Mouse (Mus musculus) bone marrow, adult 2 months (tissue): ENCODE results near the gene Olfr805. TPM values are rescaled to one million over a fixed set of nuclear protein-coding genes. Genes with fewer than 3 reads are reported as not detected.

Experiments used
- H3K27ac ChIP-seq: fragments of 200-500 bp; 2 replicates; pipeline ENCODE4 v1.5.1; 2012; ENCODE audit warnings: low read depth, mild to moderate bottlenecking, control low read depth, inconsistent platforms, low read length; ENCODE audit not compliant: control insufficient read depth, poor library complexity, insufficient read depth
- H3K4me1 ChIP-seq: fragments of 200-500 bp; 2 replicates; pipeline ENCODE4 v1.6.1; 2011; ENCODE audit warnings: low read length; ENCODE audit not compliant: control insufficient read depth, insufficient read depth
- H3K4me3 ChIP-seq: fragments of 200-500 bp; replicated peaks from 2 replicates; pipeline ENCODE3; 2011; ENCODE audit warnings: mild to moderate bottlenecking, low read depth, low read length, control low read depth; ENCODE audit not compliant: control insufficient read depth
- CTCF ChIP-seq: fragments of 200-500 bp; IDR thresholded peaks from 2 replicates; pipeline ENCODE4 v1.5.1; 2011; ENCODE audit warnings: low read length, control low read depth; ENCODE audit not compliant: control insufficient read depth, insufficient read depth
- POLR2A ChIP-seq: fragments of 200-500 bp; IDR thresholded peaks from 2 replicates; pipeline ENCODE4 v1.6.1; 2011; ENCODE audit warnings: low read depth, mild to moderate bottlenecking, control low read depth, low read length, borderline replicate concordance; ENCODE audit not compliant: control insufficient read depth
- WGBS: fragments of 180-500 bp; shearing (Covaris S2); methylation state at CpG from one replicate; pipeline ENCODE4 v1.1.7; 2018; 5-methylcytosine and 5-hydroxymethylcytosine counted together
- polyA plus RNA-seq: library from polyadenylated mRNA; stranded (reverse); fragments of >200 nt; gene quantifications from 2 replicates; pipeline ENCODE4 v1.2.4, GENCODE M21; 2011; ENCODE audit warnings: low replicate concordance; ENCODE audit not compliant: missing spikeins, insufficient read depth, insufficient read length

Gene Olfr805
- polyA plus RNA-seq, 1 experiment, result not detected

GRCm38 (mm10) chr10:129673765-129674164 lies 55.4 kb downstream of the Olfr805 start, which contains the start of gene Olfr801:
Olfr801 (minus strand) TSS chr10:129673865.
- 67% methylated on average over 1 of the region's 1 CpGs for WGBS
- H3K4me1 ChIP-seq, result no peaks in the 10 kb centered on the region
- no peak within 1 kb of the TSS for H3K27ac ChIP-seq
- TF ChIP-seq POLR2A (no peak), CTCF (no peak)
- H3K4me3 ChIP-seq, result no peak within 1 kb of the TSS

Other genes with a start within 250 kb of the Olfr805 start
- gene Olfr789, start 244.6 kb downstream of the Olfr805 start, polyA plus RNA-seq, result not detected in 2 replicates
- gene Olfr790, start 230.9 kb downstream of the Olfr805 start, polyA plus RNA-seq, result not detected in 2 replicates
- not detected in 2 replicates for gene Olfr791, start 207.6 kb downstream of the Olfr805 start, polyA plus RNA-seq
- gene Olfr792, start 190.2 kb downstream of the Olfr805 start, polyA plus RNA-seq, result not detected in 2 replicates
- gene Olfr794, start 161.7 kb downstream of the Olfr805 start, polyA plus RNA-seq, result not detected in 2 replicates
- not detected in 2 replicates for gene Olfr796, start 116.8 kb downstream of the Olfr805 start, polyA plus RNA-seq
- not detected in 2 replicates for gene Olfr798, start 101.4 kb downstream of the Olfr805 start, polyA plus RNA-seq
- not detected in 2 replicates for gene Olfr799, start 91.9 kb downstream of the Olfr805 start, polyA plus RNA-seq
- not detected in 2 replicates for gene Olfr800, start 71.7 kb downstream of the Olfr805 start, polyA plus RNA-seq
- not detected in 2 replicates for gene Olfr801, start 55.5 kb downstream of the Olfr805 start, polyA plus RNA-seq
- gene Olfr802, start 41.2 kb downstream of the Olfr805 start, polyA plus RNA-seq, result not detected in 2 replicates
- not detected in 2 replicates for gene Olfr803, start 35.1 kb downstream of the Olfr805 start, polyA plus RNA-seq
- 0.35 TPM in 1 of 2 replicates, not detected in the other for gene Olfr804, start 26.2 kb downstream of the Olfr805 start, polyA plus RNA-seq
- not detected in 2 replicates for gene Olfr806, start 12.5 kb upstream of the Olfr805 start, polyA plus RNA-seq
- gene Olfr807, start 28.4 kb upstream of the Olfr805 start, polyA plus RNA-seq, result not detected in 2 replicates
- not detected in 2 replicates for gene Olfr808, start 36.1 kb upstream of the Olfr805 start, polyA plus RNA-seq
- not detected in 2 replicates for gene Olfr809, start 45.3 kb upstream of the Olfr805 start, polyA plus RNA-seq
- gene Olfr810, start 65.5 kb upstream of the Olfr805 start, polyA plus RNA-seq, result not detected in 2 replicates
- not detected in 2 replicates for gene Olfr811, start 75.0 kb upstream of the Olfr805 start, polyA plus RNA-seq
- gene Olfr812, start 116.7 kb upstream of the Olfr805 start, polyA plus RNA-seq, result not detected in 2 replicates
- not detected in 2 replicates for gene Olfr813, start 126.0 kb upstream of the Olfr805 start, polyA plus RNA-seq
- not detected in 2 replicates for gene Olfr814, start 150.5 kb upstream of the Olfr805 start, polyA plus RNA-seq
- not detected in 2 replicates for gene Olfr815, start 176.5 kb upstream of the Olfr805 start, polyA plus RNA-seq
- gene Olfr816, start 186.2 kb upstream of the Olfr805 start, polyA plus RNA-seq, result not detected in 2 replicates
- not detected in 2 replicates for gene Olfr818, start 219.7 kb upstream of the Olfr805 start, polyA plus RNA-seq
- not detected in 2 replicates for gene Olfr819, start 237.9 kb upstream of the Olfr805 start, polyA plus RNA-seq
- not detected in 2 replicates for gene Olfr247, start 246.8 kb upstream of the Olfr805 start, polyA plus RNA-seq